Comparison of ENCODE assay signal across 12 mouse cellular contexts in genomic region chr5:35907090-35907489, GRCm38 (mm10). TPM values are rescaled to one million over a fixed set of nuclear protein-coding genes. Genes with fewer than 3 reads are reported as not detected.
A peak's percentile ranks its signal among the peaks of the same experiment; 100 is the strongest.
DNase-seq lines count a peak whose midpoint lies in the region; ATAC-seq and TF ChIP-seq lines count a peak whose summit lies in the region.
"Had no signal": no experiment of that assay in that cellular context is flagged by ENCODE, and none has a peak within 500 bp of the region (broad histone marks: within the 10 kb centered on the region; RNA-seq: fewer than 3 reads in every experiment).

No protein-coding gene starts in this region.

- peaks cover 76% of the 10 kb centered on the region for H3K4me1 ChIP-seq in heart, embryonic 12.5 days (replicated peaks)
- peaks cover 23% of the 10 kb centered on the region for H3K4me1 ChIP-seq in kidney, postnatal 0 days (replicated peaks; ENCODE audit: insufficient read depth, low read length)
- peaks cover 45% of the 10 kb centered on the region for H3K4me1 ChIP-seq in neural tube, embryonic 11.5 days (ENCODE audit: control insufficient read depth, insufficient read depth, low read length)
- H3K4me1 ChIP-seq in neural tube, embryonic 15.5 days, result peaks cover 69% of the 10 kb centered on the region

- H3K4me3 ChIP-seq in heart, embryonic 12.5 days, result no peak overlapping the region
- H3K4me3 ChIP-seq in kidney, postnatal 0 days (replicated peaks; ENCODE audit: low read depth, low read length), result no peak overlapping the region
- no peak overlapping the region for H3K4me3 ChIP-seq in neural tube, embryonic 11.5 days (ENCODE audit: low read depth, low read length)
- no peak overlapping the region for H3K4me3 ChIP-seq in neural tube, embryonic 15.5 days (replicated peaks)

- H3K27me3 ChIP-seq in heart, embryonic 12.5 days (replicated peaks), result no peaks in the 10 kb centered on the region
- H3K27me3 ChIP-seq in kidney, postnatal 0 days (ENCODE audit: insufficient read depth, low read length), result no peaks in the 10 kb centered on the region
- no peaks in the 10 kb centered on the region for H3K27me3 ChIP-seq in neural tube, embryonic 11.5 days (ENCODE audit: control insufficient read depth, insufficient read depth, low read length)
- H3K27me3 ChIP-seq in neural tube, embryonic 15.5 days (replicated peaks), result no peaks in the 10 kb centered on the region

- H3K27ac ChIP-seq in heart, embryonic 12.5 days (ENCODE audit: poor library complexity, severe bottlenecking), result peak overlapping the region; percentile 14
- peak overlapping the region; percentile 84; the same call in 1 of the 2 replicates for H3K27ac ChIP-seq in kidney, postnatal 0 days
- peak overlapping the region; percentile 79 for H3K27ac ChIP-seq in neural tube, embryonic 11.5 days (ENCODE audit: low read depth, low read length)
- peak overlapping the region; percentile 70; the same call in 1 of the 2 replicates for H3K27ac ChIP-seq in neural tube, embryonic 15.5 days (replicated peaks)

- 0 out of 2 replicates have a peak overlapping the region, but pooled peaks have one; percentile 9 for H3K9ac ChIP-seq in heart, embryonic 12.5 days
- no peak overlapping the region for H3K9ac ChIP-seq in kidney, postnatal 0 days (ENCODE audit: low read depth, low read length)
- H3K9ac ChIP-seq in neural tube, embryonic 11.5 days (ENCODE audit: low read length), result no peak overlapping the region
- H3K9ac ChIP-seq in neural tube, embryonic 15.5 days (replicated peaks), result no peak overlapping the region

- peaks cover 13% of the 10 kb centered on the region for H3K36me3 ChIP-seq in heart, embryonic 12.5 days
- no peaks in the 10 kb centered on the region for H3K36me3 ChIP-seq in kidney, postnatal 0 days (ENCODE audit: insufficient read depth, low read length)
- H3K36me3 ChIP-seq in neural tube, embryonic 11.5 days (ENCODE audit: control insufficient read depth, insufficient read depth, low read length), result no peaks in the 10 kb centered on the region
- H3K36me3 ChIP-seq in neural tube, embryonic 15.5 days, result 0 out of 2 replicates have a peak, but pooled peaks cover 2% of the 10 kb centered on the region

- 58% methylated on average over 4 of the region's 4 CpGs for WGBS in heart, embryonic 12.5 days
- WGBS in kidney, postnatal 0 days, result 48% methylated on average over 4 of the region's 4 CpGs
- 81% methylated on average over 4 of the region's 4 CpGs for WGBS in neural tube, embryonic 11.5 days
- WGBS in neural tube, embryonic 15.5 days, result 78% methylated on average over 4 of the region's 4 CpGs

- no peak overlapping the region for H3K4me2 ChIP-seq in heart, embryonic 12.5 days
- no peak overlapping the region for H3K4me2 ChIP-seq in kidney, postnatal 0 days (ENCODE audit: low read length)
- no peak overlapping the region for H3K4me2 ChIP-seq in neural tube, embryonic 11.5 days (ENCODE audit: low read depth)
- H3K4me2 ChIP-seq in neural tube, embryonic 15.5 days, result no peak overlapping the region

- H3K9me3 ChIP-seq in heart, embryonic 12.5 days (replicated peaks), result no peaks in the 10 kb centered on the region
- H3K9me3 ChIP-seq in kidney, postnatal 0 days (replicated peaks; ENCODE audit: low read length), result no peaks in the 10 kb centered on the region
- H3K9me3 ChIP-seq in neural tube, embryonic 11.5 days (ENCODE audit: control insufficient read depth, low read length), result no peaks in the 10 kb centered on the region
- H3K9me3 ChIP-seq in neural tube, embryonic 15.5 days (replicated peaks), result no peaks in the 10 kb centered on the region

- no peak for TF ChIP-seq CTCF in kidney, postnatal 0 days (IDR thresholded peaks at IDR 0.05; ENCODE audit: low read depth)

- intact Hi-C loops in heart, postnatal 25 days (cut with DNase I), result no loop called here

- DNase-seq in heart, postnatal 25 days (ENCODE audit: low spot score), result no peak
- DNase-seq in kidney, postnatal 0 days (ENCODE audit: low spot score), result no peak
- no peak for DNase-seq in kidney, postnatal 25 days
- DNase-seq in neural tube, embryonic 11.5 days (ENCODE audit: low spot score), result no peak
- DNase-seq in neural tube, embryonic 10.5 days (ENCODE audit: extremely low spot score, low spot score), result no peak
- no peak for DNase-seq in right cerebral cortex, postnatal 10 days (ENCODE audit: low spot score in 2 of 2)
- DNase-seq: cerebellum, postnatal 14 days; gastrocnemius, postnatal 25 days; liver; lung, adult 18-20 months had no signal

- ATAC-seq in heart, embryonic 12.5 days (ENCODE audit: insufficient number of reproducible peaks, low FRiP score), result no peak
- no peak for ATAC-seq in kidney, postnatal 0 days (replicated peaks; ENCODE audit: low FRiP score, low read depth)
- ATAC-seq in neural tube, embryonic 11.5 days (ENCODE audit: insufficient read depth, low FRiP score, low TSS enrichment), result no peak
- ATAC-seq in neural tube, embryonic 15.5 days (ENCODE audit: low FRiP score), result no peak

RNA-seq across cellular contexts. Expression of gene Afap1, which starts 14.0 kb away (rescaled TPM):
- polyA plus RNA-seq in heart, embryonic 12.5 days (2016; fragmentation: Nextera tagmentation; extraction: Ambion mirVana), result 30.5 and 33.1 TPM in 2 replicates
- total RNA-seq in heart, postnatal 25 days (2021), result 10 to 100 TPM; 22.8 to 23.9 TPM
- polyA plus RNA-seq in kidney, postnatal 0 days (2015; fragmentation: Nextera tagmentation; extraction: Ambion mirVana), result 19.1 and 19.7 TPM in 2 replicates
- 57.8 and 61.8 TPM in 2 replicates for polyA plus RNA-seq in neural tube, embryonic 11.5 days (2014; fragmentation: Nextera tagmentation; extraction: Ambion mirVana)
- polyA plus RNA-seq in neural tube, embryonic 15.5 days (2015; fragmentation: Nextera tagmentation; extraction: Ambion mirVana), result 50.8 and 57.0 TPM in 2 replicates

Comparison
In these comparisons a context has a peak if more than half of its experiments do, and no peak if none do; other contexts are left out.
1. H3K27ac ChIP-seq: peak in every context shown above with its lines; median percentile 84 in kidney, postnatal 0 days; 79 in neural tube, embryonic 11.5 days; 70 in neural tube, embryonic 15.5 days; 14 in heart, embryonic 12.5 days.